Mouse (Mus musculus): ENCODE data around the gene Pls1. TPM values are rescaled to one million over a fixed set of nuclear protein-coding genes. Genes with fewer than 3 reads are reported as not detected.
A peak's percentile ranks its signal among the peaks of the same experiment; 100 is the strongest.

The Pls1 gene
- total RNA-seq, 1 experiment from 2014 or later: not detected

GRCm38 (mm10) chr9:95750746-95751145, 94.4 kb downstream of the Pls1 start:
- no peak for ATAC-seq (replicated peaks in 1 of 2; ENCODE audit: insufficient read depth in 1 of 2, low FRiP score in 2 of 2, low TSS enrichment in 1 of 2, low read depth in 1 of 2, poor library complexity in 2 of 2, severe bottlenecking in 2 of 2)

DNA sequence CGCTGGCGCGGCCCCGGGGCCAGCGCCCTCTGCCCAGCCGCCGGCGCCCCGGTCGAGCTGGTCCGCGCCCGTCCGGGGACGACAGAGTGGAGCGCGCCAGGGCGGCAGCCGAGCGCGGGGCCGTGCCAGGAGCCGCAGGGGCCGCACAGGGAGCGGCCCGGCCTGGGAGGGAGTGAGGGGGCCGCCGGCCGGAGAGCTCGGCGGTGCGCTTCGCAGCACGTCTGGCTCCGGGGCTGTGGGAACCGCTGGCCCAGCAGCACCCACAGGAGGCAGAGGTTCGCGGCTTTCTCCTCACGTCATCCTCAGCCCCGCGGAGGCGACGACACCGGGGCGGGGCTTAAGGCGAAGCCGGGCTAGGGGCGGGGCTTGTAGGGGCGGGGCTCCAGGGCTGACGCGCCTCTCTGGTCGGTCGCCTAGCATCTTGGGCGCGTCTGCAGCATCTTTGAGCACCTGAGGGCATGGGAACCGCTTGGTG, 95.0 kb downstream of the Pls1 start, which contains the start of gene Trpc1:
Gene Trpc1 (minus strand): TSS at position 339 of the 475 bp plus-strand sequence.
- ATAC-seq (replicated peaks in 1 of 2; ENCODE audit: insufficient read depth in 1 of 2, low FRiP score in 2 of 2, low TSS enrichment in 1 of 2, low read depth in 1 of 2, poor library complexity in 2 of 2, severe bottlenecking in 2 of 2): peak; percentile 94 to 98

DNA sequence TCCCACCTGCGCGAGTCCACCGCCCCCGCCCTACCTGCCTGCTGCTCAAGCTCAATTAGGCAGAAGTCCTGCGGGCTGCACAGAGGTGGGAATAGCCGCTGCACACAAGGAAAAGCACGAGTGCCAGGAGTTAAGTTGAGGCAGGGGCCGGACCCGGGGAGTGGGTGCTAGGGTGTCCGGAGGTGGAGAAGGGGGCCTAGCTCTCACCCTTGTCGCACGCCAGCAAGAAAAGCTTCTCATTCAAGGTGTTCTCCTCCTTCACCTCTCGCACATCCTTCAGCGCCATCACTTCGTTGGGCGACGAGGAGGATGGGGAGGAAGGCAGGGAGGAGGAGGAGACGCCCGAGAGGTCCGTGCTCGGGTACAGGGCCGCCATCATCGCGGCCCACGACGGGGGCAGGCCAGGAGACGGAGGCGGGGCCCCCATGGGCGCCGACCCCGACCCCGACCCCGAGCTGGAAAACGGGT, 95.6 kb downstream of the Pls1 start:
- no peak for ATAC-seq (replicated peaks in 1 of 2; ENCODE audit: insufficient read depth in 1 of 2, low FRiP score in 2 of 2, low TSS enrichment in 1 of 2, low read depth in 1 of 2, poor library complexity in 2 of 2, severe bottlenecking in 2 of 2)

GRCm38 (mm10) chr9:95747298-95747697, 97.8 kb downstream of the Pls1 start:
- no peak for ATAC-seq (replicated peaks in 1 of 2; ENCODE audit: insufficient read depth in 1 of 2, low FRiP score in 2 of 2, low TSS enrichment in 1 of 2, low read depth in 1 of 2, poor library complexity in 2 of 2, severe bottlenecking in 2 of 2)

DNA sequence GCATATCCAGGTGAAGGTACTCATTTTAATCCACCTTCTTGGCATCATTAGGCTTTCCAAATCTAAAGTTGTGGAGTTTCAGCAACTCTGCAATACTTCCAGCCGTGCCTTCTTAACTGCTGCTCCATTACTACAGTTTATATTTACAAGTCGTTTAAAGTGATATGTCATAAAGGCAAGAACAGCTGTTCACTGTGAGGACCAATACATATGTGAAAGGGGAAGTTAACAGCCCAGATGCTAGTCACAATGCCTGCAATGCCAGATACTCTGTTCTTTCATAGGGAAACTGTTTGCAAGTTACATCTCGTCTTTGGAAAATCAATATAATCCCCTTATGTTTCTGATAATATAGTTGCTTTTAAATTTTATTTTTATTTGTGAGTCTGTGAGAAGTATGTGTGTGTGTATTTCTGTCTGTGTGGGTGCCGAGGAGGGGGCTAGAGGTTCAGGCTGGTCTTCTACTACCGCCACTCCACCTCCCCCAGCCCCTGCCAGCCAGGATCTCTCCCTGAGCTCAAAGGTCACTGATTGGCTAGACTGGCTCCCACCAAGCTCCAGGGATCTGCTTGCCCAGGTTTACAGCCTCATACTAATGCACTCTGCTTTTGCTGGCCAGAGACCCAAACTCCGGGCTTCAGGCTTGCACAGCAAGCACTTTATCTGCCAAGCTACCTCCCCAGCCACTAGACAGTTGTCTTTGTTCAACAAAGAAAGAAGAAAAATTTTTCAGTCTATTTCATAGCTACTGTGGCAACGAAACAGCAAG, 100.1 kb downstream of the Pls1 start:
- peak; percentile 45 to 46; a peak in 2 of 4 replicates for ATAC-seq (replicated peaks in 1 of 2; ENCODE audit: insufficient read depth in 1 of 2, low FRiP score in 2 of 2, low TSS enrichment in 1 of 2, low read depth in 1 of 2, poor library complexity in 2 of 2, severe bottlenecking in 2 of 2)

DNA sequence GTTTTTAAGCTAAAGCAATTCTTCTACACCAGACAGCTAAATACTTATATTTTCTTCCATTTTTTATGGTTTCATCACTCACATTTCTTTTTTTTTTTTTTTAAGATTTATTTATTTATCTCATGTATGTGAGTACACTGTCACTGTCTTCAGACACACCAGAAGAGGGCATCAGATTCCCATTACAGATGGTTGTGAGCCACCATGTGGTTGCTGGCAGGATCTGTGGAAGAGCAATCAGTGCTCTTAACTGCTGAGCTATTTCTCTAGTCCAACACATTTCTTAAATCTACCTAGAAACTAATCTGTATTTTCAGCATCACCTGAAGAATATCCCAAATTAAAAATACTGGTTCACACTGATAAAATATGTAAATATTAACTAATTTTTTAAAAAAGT, 108.9 kb downstream of the Pls1 start:
- no peak for ATAC-seq (replicated peaks in 1 of 2; ENCODE audit: insufficient read depth in 1 of 2, low FRiP score in 2 of 2, low TSS enrichment in 1 of 2, low read depth in 1 of 2, poor library complexity in 2 of 2, severe bottlenecking in 2 of 2)

- no peak for ATAC-seq (replicated peaks in 1 of 2; ENCODE audit: insufficient read depth in 1 of 2, low FRiP score in 2 of 2, low TSS enrichment in 1 of 2, low read depth in 1 of 2, poor library complexity in 2 of 2, severe bottlenecking in 2 of 2)
These were observed 132.5 kb downstream of the Pls1 start for GRCm38 (mm10) chr9:95712574-95712973.

- ATAC-seq (replicated peaks in 1 of 2; ENCODE audit: insufficient read depth in 1 of 2, low FRiP score in 2 of 2, low TSS enrichment in 1 of 2, low read depth in 1 of 2, poor library complexity in 2 of 2, severe bottlenecking in 2 of 2): no peak
These were observed 136.2 kb downstream of the Pls1 start for GRCm38 (mm10) chr9:95708943-95709342.

GRCm38 (mm10) chr9:95705371-95705770, 139.7 kb downstream of the Pls1 start:
- no peak for ATAC-seq (replicated peaks in 1 of 2; ENCODE audit: insufficient read depth in 1 of 2, low FRiP score in 2 of 2, low TSS enrichment in 1 of 2, low read depth in 1 of 2, poor library complexity in 2 of 2, severe bottlenecking in 2 of 2)

DNA sequence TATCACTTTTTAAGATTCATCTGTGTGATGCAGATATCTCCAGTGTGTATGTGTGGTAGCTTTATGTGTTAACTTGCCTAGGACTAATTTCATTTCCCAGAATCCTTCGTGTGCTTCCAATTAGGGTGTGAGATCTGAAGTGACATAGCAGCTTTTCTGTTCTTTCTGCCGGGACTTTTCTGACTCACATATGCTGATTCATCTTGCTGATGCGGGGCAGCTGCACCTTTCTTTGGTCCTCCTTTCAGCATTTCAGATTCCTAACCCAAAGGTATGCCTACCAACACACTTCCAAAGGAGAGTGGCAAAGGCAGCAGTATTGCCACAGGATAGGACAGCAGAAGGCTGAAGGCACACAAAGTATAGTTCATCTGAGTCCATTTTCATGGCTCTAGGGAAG, 141.0 kb downstream of the Pls1 start:
- no peak for ATAC-seq (replicated peaks in 1 of 2; ENCODE audit: insufficient read depth in 1 of 2, low FRiP score in 2 of 2, low TSS enrichment in 1 of 2, low read depth in 1 of 2, poor library complexity in 2 of 2, severe bottlenecking in 2 of 2)

Other genes starting within 250 kb of the Pls1 start
- gene Pcolce2, start 207.7 kb downstream of the Pls1 start, total RNA-seq (2017): not detected in 2 replicates
- gene Trpc1, start 94.9 kb downstream of the Pls1 start, total RNA-seq (2017): 0.56 and 3.2 TPM in 2 replicates
- gene Atr, start 12.3 kb upstream of the Pls1 start, total RNA-seq (2017): 53.9 and 74.9 TPM in 2 replicates
- 35.5 and 36.7 TPM in 2 replicates for gene Xrn1, start 109.4 kb upstream of the Pls1 start, total RNA-seq (2017)

All from hematopoietic stem cell, adult 5-6 weeks (primary cell).